Mouse (Mus musculus): ENCODE measurements around the gene Cinp.

Gene Cinp

GRCm38 (mm10) chr12:110889036-110890020 is at the start of gene Cinp, which contains the start of gene Tecpr2:
Cinp (minus strand) TSS chr12:110889145.
Tecpr2 (plus strand) TSS chr12:110889264.
- in situ Hi-C loops (cut with MboI; ENCODE audit: low pct_unique_long_range_greater_than_20kb in 1 of 2, low sequenced_read_pairs in 2 of 2, unreplicated experiment in 1 of 2): no loop called here

GRCm38 (mm10) chr12:110937496-110937895 is 48.6 kb upstream of the Cinp start:
- in situ Hi-C loops (cut with MboI; ENCODE audit: low pct_unique_long_range_greater_than_20kb in 1 of 2, low sequenced_read_pairs in 2 of 2, unreplicated experiment in 1 of 2): no loop called here

- in situ Hi-C loops (cut with MboI; ENCODE audit: low pct_unique_long_range_greater_than_20kb in 1 of 2, low sequenced_read_pairs in 2 of 2, unreplicated experiment in 1 of 2): no loop called here
Observed at GRCm38 (mm10) chr12:110935983-110936620, 47.2 kb upstream of the Cinp start.

GRCm38 (mm10) chr12:110932820-110933219 is 43.9 kb upstream of the Cinp start:
- in situ Hi-C loops (cut with MboI; ENCODE audit: low pct_unique_long_range_greater_than_20kb in 1 of 2, low sequenced_read_pairs in 2 of 2, unreplicated experiment in 1 of 2): no loop called here

- in situ Hi-C loops (cut with MboI; ENCODE audit: low pct_unique_long_range_greater_than_20kb in 1 of 2, low sequenced_read_pairs in 2 of 2, unreplicated experiment in 1 of 2): no loop called here
Observed at GRCm38 (mm10) chr12:110921572-110921971, 32.6 kb upstream of the Cinp start.

- in situ Hi-C loops (cut with MboI; ENCODE audit: low pct_unique_long_range_greater_than_20kb in 1 of 2, low sequenced_read_pairs in 2 of 2, unreplicated experiment in 1 of 2): no loop called here
Observed at GRCm38 (mm10) chr12:110920254-110920653, 31.3 kb upstream of the Cinp start.

- in situ Hi-C loops (cut with MboI; ENCODE audit: low pct_unique_long_range_greater_than_20kb in 1 of 2, low sequenced_read_pairs in 2 of 2, unreplicated experiment in 1 of 2): no loop called here
Observed at GRCm38 (mm10) chr12:110915761-110916160, 26.8 kb upstream of the Cinp start.

GRCm38 (mm10) chr12:110909962-110910361 is 21.0 kb upstream of the Cinp start:
- in situ Hi-C loops (cut with MboI; ENCODE audit: low pct_unique_long_range_greater_than_20kb in 1 of 2, low sequenced_read_pairs in 2 of 2, unreplicated experiment in 1 of 2): no loop called here

- in situ Hi-C loops (cut with MboI; ENCODE audit: low pct_unique_long_range_greater_than_20kb in 1 of 2, low sequenced_read_pairs in 2 of 2, unreplicated experiment in 1 of 2): no loop called here
Observed at GRCm38 (mm10) chr12:110907845-110908244, 18.9 kb upstream of the Cinp start.

GRCm38 (mm10) chr12:110903536-110903935 is 14.6 kb upstream of the Cinp start:
- in situ Hi-C loops (cut with MboI; ENCODE audit: low pct_unique_long_range_greater_than_20kb in 1 of 2, low sequenced_read_pairs in 2 of 2, unreplicated experiment in 1 of 2): no loop called here

GRCm38 (mm10) chr12:110902106-110902505 is 13.2 kb upstream of the Cinp start:
- in situ Hi-C loops (cut with MboI; ENCODE audit: low pct_unique_long_range_greater_than_20kb in 1 of 2, low sequenced_read_pairs in 2 of 2, unreplicated experiment in 1 of 2): no loop called here

GRCm38 (mm10) chr12:110891887-110892286 is 2.9 kb upstream of the Cinp start:
- in situ Hi-C loops (cut with MboI; ENCODE audit: low pct_unique_long_range_greater_than_20kb in 1 of 2, low sequenced_read_pairs in 2 of 2, unreplicated experiment in 1 of 2): no loop called here

GRCm38 (mm10) chr12:110888606-110889005 is 339 bp downstream of the Cinp start:
- in situ Hi-C loops (cut with MboI; ENCODE audit: low pct_unique_long_range_greater_than_20kb in 1 of 2, low sequenced_read_pairs in 2 of 2, unreplicated experiment in 1 of 2): no loop called here

- in situ Hi-C loops (cut with MboI; ENCODE audit: low pct_unique_long_range_greater_than_20kb in 1 of 2, low sequenced_read_pairs in 2 of 2, unreplicated experiment in 1 of 2): no loop called here
Observed at GRCm38 (mm10) chr12:110888106-110888505, 839 bp downstream of the Cinp start.

GRCm38 (mm10) chr12:110885251-110885650 is 3.7 kb downstream of the Cinp start:
- in situ Hi-C loops (cut with MboI; ENCODE audit: low pct_unique_long_range_greater_than_20kb in 1 of 2, low sequenced_read_pairs in 2 of 2, unreplicated experiment in 1 of 2): no loop called here

GRCm38 (mm10) chr12:110882291-110882690 is 6.7 kb downstream of the Cinp start:
- in situ Hi-C loops (cut with MboI; ENCODE audit: low pct_unique_long_range_greater_than_20kb in 1 of 2, low sequenced_read_pairs in 2 of 2, unreplicated experiment in 1 of 2): no loop called here

GRCm38 (mm10) chr12:110875351-110875750 is 13.6 kb downstream of the Cinp start:
- in situ Hi-C loops (cut with MboI; ENCODE audit: low pct_unique_long_range_greater_than_20kb in 1 of 2, low sequenced_read_pairs in 2 of 2, unreplicated experiment in 1 of 2): no loop called here

GRCm38 (mm10) chr12:110871247-110871646 is 17.7 kb downstream of the Cinp start:
- in situ Hi-C loops (cut with MboI; ENCODE audit: low pct_unique_long_range_greater_than_20kb in 1 of 2, low sequenced_read_pairs in 2 of 2, unreplicated experiment in 1 of 2): no loop called here

- in situ Hi-C loops (cut with MboI; ENCODE audit: low pct_unique_long_range_greater_than_20kb in 1 of 2, low sequenced_read_pairs in 2 of 2, unreplicated experiment in 1 of 2): no loop called here
Observed at GRCm38 (mm10) chr12:110870107-110870506, 18.8 kb downstream of the Cinp start.

Measured in mouse embryonic stem cell (cell line).